Mouse (Mus musculus) forebrain, embryonic 11.5 days (tissue): ENCODE measurements around the gene Olfr1157. TPM values are rescaled to one million over a fixed set of nuclear protein-coding genes. Genes with fewer than 3 reads are reported as not detected.

Experiments used
- ATAC-seq: fragments of 200-750 bp; cut with Nextera tagmentation; replicated peaks from 2 replicates; pipeline ENCODE4 v1.8.0; 2017; ENCODE audit warnings: moderate TSS enrichment; ENCODE audit not compliant: low FRiP score
- DNase-seq: peaks from one replicate; pipeline ENCODE4 v3.0.0-alpha.2; 2017; ENCODE audit warnings: low spot score
- H3K27ac ChIP-seq: fragments of 300-500 bp; sonication (generic); 2 replicates; pipeline ENCODE4 v1.5.1; 2014; ENCODE audit warnings: low read depth, low read length
- H3K27me3 ChIP-seq: fragments of 300-500 bp; sonication (generic); 2 replicates; pipeline ENCODE4 v1.6.1; 2014; ENCODE audit warnings: mild to moderate bottlenecking, low read length, mixed read lengths; ENCODE audit not compliant: control insufficient read depth, insufficient read depth
- H3K36me3 ChIP-seq: fragments of 300-500 bp; sonication (generic); 2 replicates; pipeline ENCODE4 v1.6.1; 2014; ENCODE audit warnings: mild to moderate bottlenecking, low read length, moderate library complexity, mixed read lengths; ENCODE audit not compliant: control insufficient read depth, insufficient read depth
- H3K4me1 ChIP-seq: fragments of 300-500 bp; sonication (generic); replicated peaks from 2 replicates; pipeline ENCODE4 v1.6.1; 2014; ENCODE audit warnings: low read length, mixed read lengths; ENCODE audit not compliant: control insufficient read depth, insufficient read depth
- H3K4me2 ChIP-seq: fragments of 300-500 bp; sonication (generic); 2 replicates; pipeline ENCODE4 v1.6.1; 2014; ENCODE audit warnings: low read depth, mild to moderate bottlenecking, low read length, moderate library complexity, mixed read lengths; ENCODE audit not compliant: severe bottlenecking
- H3K4me3 ChIP-seq: fragments of 300-500 bp; sonication (generic); 2 replicates; pipeline ENCODE4 v1.5.1; 2014; ENCODE audit warnings: low read depth, low read length
- H3K9ac ChIP-seq: fragments of 300-500 bp; sonication (generic); 2 replicates; pipeline ENCODE4 v1.6.1; 2014; ENCODE audit warnings: low read length
- H3K9me3 ChIP-seq: fragments of 300-500 bp; sonication (generic); 2 replicates; pipeline ENCODE4 v1.6.1; 2016; ENCODE audit warnings: low read length, mixed read lengths; ENCODE audit not compliant: control insufficient read depth
- WGBS: fragments of 180-500 bp; shearing (Covaris S2); extraction: QIAGEN DNeasy Blood & Tissue Kit; methylation state at CpG from one replicate; pipeline ENCODE4 v1.1.7; 2014; 5-methylcytosine and 5-hydroxymethylcytosine counted together
- polyA plus RNA-seq: library from polyadenylated mRNA; unstranded; fragments of >200 nt; fragmentation: Nextera tagmentation; extraction: Ambion mirVana; gene quantifications from 2 replicates; pipeline ENCODE4 v1.2.1, GENCODE M21; 2014

Gene Olfr1157
- not detected in 2 replicates for polyA plus RNA-seq

- DNase-seq (no peak), ATAC-seq (no peak)
- Histone ChIP-seq H3K4me2 (no peak within 1 kb of the TSS), H3K9ac (no peak within 1 kb of the TSS), H3K9me3 (no peaks in the 10 kb centered on the region), H3K4me1 (no peaks in the 10 kb centered on the region), H3K27me3 (no peaks in the 10 kb centered on the region), H3K36me3 (no peaks in the 10 kb centered on the region), H3K4me3 (no peak within 1 kb of the TSS), H3K27ac (no peak within 1 kb of the TSS)
- 91% methylated on average over 4 of the region's 4 CpGs for WGBS
These were observed at the start of gene Olfr1157 for GRCm38 (mm10) chr2:87968199-87968598. Gene Olfr1157, minus strand, starts transcription at chr2:87968299.

DNA sequence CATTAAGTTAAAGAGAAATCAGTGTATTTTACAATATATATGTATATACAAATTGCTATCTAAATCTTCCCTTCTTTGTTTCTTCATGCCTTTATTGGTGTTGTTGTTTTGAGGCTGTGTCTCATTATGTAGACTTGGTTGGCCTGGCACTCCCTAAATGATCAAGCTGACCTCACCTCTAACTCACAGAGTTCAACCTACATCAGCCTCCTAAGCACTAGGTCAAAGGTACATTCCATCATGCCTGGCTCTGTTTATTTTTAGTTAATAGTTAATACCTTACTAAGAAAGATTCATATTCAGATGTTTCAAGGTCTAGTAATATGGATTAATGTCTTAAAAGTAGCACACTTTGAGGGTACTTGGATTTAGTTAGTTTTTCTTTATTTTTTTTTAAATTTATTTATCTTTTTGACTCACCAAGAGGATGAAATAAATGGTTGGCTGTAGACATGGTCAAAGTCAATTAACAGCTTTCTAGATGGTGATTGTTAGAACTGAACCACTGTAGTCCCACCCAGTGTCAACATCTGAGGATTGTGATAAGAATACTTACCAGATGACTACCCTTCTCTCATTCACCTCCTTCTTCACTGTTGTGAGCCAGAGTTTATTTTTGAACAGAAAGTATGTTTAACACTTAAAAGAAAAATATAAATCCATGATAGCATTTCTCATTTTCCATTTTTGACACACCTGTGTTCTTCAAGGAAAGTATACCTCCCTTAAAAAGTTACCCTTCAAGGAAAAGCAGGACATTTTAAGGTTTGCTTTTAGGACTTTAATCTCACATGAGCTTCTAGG is 39.6 kb upstream of the Olfr1157 start, which contains the start of gene Olfr1160:
Gene Olfr1160, minus strand, starts transcription at position 754 of the 804 bp plus-strand sequence.
- ATAC-seq, result no peak

DNA sequence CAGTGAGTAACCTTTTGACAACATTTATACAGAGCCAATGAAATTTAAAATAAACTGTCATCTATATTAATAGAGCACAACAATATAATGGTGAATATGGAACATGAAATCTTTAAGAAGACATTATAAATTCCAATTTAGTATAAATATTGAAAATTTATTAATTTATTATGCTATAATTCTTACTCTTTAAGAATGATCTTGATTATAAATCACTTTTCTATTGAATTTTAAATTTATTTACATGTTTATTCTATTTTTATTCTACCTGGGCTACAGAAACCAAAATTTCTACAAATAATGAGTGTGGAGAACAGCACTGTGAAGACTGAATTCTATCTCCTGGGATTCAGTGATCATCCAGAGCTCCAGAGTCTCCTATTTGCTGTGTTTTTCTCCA is 21.7 kb upstream of the Olfr1157 start, which contains the start of gene Olfr1158:
Gene Olfr1158, plus strand, starts transcription at position 301 of the 400 bp plus-strand sequence.
- H3K4me3 ChIP-seq, result no peak within 1 kb of the TSS
- no peaks in the 10 kb centered on the region for H3K27me3 ChIP-seq
- no peaks in the 10 kb centered on the region for H3K4me1 ChIP-seq
- no peak within 1 kb of the TSS for H3K4me2 ChIP-seq
- ATAC-seq, result no peak
- no peaks in the 10 kb centered on the region for H3K9me3 ChIP-seq
- no peak for DNase-seq
- no peak within 1 kb of the TSS for H3K27ac ChIP-seq
- H3K9ac ChIP-seq, result no peak within 1 kb of the TSS
- no peaks in the 10 kb centered on the region for H3K36me3 ChIP-seq

More for the DNA sequence above, 39.6 kb upstream of the Olfr1157 start, which contains the start of gene Olfr1160:
- H3K36me3 ChIP-seq, result no peaks in the 10 kb centered on the region
- H3K9ac ChIP-seq, result no peak within 1 kb of the TSS
- no peak within 1 kb of the TSS for H3K27ac ChIP-seq
- H3K4me1 ChIP-seq, result no peaks in the 10 kb centered on the region
- H3K4me3 ChIP-seq, result no peak within 1 kb of the TSS
- no peak within 1 kb of the TSS for H3K4me2 ChIP-seq
- DNase-seq, result no peak
- no peaks in the 10 kb centered on the region for H3K27me3 ChIP-seq
- H3K9me3 ChIP-seq, result no peaks in the 10 kb centered on the region

DNA sequence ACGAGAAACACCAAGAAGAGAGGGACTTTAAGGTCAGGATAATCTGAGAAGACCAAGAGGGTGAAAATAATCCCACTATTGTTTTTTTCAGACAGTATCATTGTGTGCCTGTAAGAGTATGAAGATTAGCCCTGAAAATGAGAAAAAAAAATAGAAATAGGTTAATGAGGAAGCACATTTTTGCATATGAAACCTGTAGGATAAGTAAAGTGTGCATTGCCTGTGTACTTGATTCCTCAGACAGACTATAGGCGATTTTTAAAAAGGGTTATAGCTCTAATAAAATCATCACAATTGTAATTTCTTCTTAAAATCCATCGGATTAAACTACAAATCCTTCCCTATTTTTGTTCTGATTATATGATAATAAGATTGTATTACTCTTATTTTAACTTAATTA is 6.5 kb upstream of the Olfr1157 start, which contains the start of gene Olfr74:
Gene Olfr74, minus strand, starts transcription at position 101 of the 400 bp plus-strand sequence.
- Histone ChIP-seq H3K36me3 (no peaks in the 10 kb centered on the region), H3K27me3 (no peaks in the 10 kb centered on the region), H3K9ac (no peak within 1 kb of the TSS), H3K4me1 (no peaks in the 10 kb centered on the region), H3K4me3 (no peak within 1 kb of the TSS), H3K9me3 (no peaks in the 10 kb centered on the region), H3K27ac (no peak within 1 kb of the TSS), H3K4me2 (no peak within 1 kb of the TSS)
- no peak for DNase-seq
- no peak for ATAC-seq
- 74% methylated on average over 3 of the region's 3 CpGs for WGBS

DNA sequence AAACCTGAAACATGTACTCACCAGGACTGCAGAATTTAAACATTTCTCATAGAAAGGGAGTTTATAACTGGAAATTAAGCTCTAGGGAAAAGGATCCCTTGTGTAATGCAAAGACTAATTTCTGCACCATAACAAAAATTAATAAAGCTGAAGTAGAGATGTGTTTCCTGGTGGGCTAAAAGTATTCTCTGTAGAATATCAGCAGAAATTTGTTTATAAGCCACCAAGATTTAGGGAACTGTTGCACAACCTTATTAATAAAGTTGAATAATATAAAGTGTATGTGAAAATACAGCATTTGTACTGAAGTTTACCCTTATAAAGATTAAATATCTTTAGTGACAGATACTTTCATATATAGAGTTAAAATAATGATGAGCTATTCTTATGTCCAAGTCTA is 15.1 kb downstream of the Olfr1157 start, which contains the start of gene Olfr1156:
Gene Olfr1156, minus strand, starts transcription at position 101 of the 400 bp plus-strand sequence.
- Histone ChIP-seq H3K4me3 (no peak within 1 kb of the TSS), H3K4me1 (no peaks in the 10 kb centered on the region), H3K36me3 (no peaks in the 10 kb centered on the region), H3K4me2 (no peak within 1 kb of the TSS), H3K9ac (no peak within 1 kb of the TSS), H3K27me3 (no peaks in the 10 kb centered on the region), H3K27ac (no peak within 1 kb of the TSS), H3K9me3 (no peaks in the 10 kb centered on the region)
- ATAC-seq (no peak), DNase-seq (no peak)

DNA sequence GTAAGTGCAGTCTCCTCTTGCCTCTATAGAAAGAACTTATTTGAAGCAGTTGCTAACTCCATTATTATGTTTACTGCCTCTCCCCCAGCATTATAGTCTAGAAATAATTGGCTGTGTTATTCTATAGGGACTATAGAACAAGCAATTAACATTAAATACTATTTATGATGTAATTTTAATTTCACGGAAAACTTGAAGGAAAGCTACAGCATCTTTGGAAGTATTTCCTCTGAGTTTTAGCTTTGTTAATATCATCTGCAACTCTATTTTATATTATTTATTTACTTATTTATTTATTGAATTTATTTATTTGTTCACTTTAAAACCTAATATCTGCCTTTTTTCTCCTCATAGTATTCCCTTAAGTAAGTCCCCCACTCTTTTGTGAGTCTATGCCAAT is 23.1 kb downstream of the Olfr1157 start, which contains the start of gene Olfr1155:
Gene Olfr1155, minus strand, starts transcription at position 101 of the 400 bp plus-strand sequence.
- Histone ChIP-seq H3K4me3 (no peak within 1 kb of the TSS), H3K36me3 (no peaks in the 10 kb centered on the region), H3K9me3 (no peaks in the 10 kb centered on the region), H3K4me1 (no peaks in the 10 kb centered on the region), H3K9ac (no peak within 1 kb of the TSS), H3K4me2 (no peak within 1 kb of the TSS), H3K27ac (no peak within 1 kb of the TSS), H3K27me3 (no peaks in the 10 kb centered on the region)
- 93% methylated on average over 1 of the region's 1 CpGs for WGBS
- ATAC-seq (no peak), DNase-seq (no peak)

Other genes starting within 250 kb of the Olfr1157 start
- gene Olfr1138, start 228.3 kb downstream of the Olfr1157 start, polyA plus RNA-seq, result not detected in 2 replicates
- gene Olfr1140, start 224.5 kb downstream of the Olfr1157 start, polyA plus RNA-seq, result not detected in 2 replicates
- not detected in 2 replicates for gene Olfr1141, start 214.3 kb downstream of the Olfr1157 start, polyA plus RNA-seq
- gene Olfr152, start 188.8 kb downstream of the Olfr1157 start, polyA plus RNA-seq, result not detected in 2 replicates
- gene Olfr1143, start 167.7 kb downstream of the Olfr1157 start, polyA plus RNA-seq, result not detected in 2 replicates
- not detected in 2 replicates for gene Olfr1145, start 158.5 kb downstream of the Olfr1157 start, polyA plus RNA-seq
- gene Olfr1148, start 137.8 kb downstream of the Olfr1157 start, polyA plus RNA-seq, result not detected in 2 replicates
- not detected in 2 replicates for gene Olfr1150-ps1, start 124.3 kb downstream of the Olfr1157 start, polyA plus RNA-seq
- gene Olfr1151, start 112.4 kb downstream of the Olfr1157 start, polyA plus RNA-seq, result not detected in 2 replicates
- gene Olfr1152, start 101.8 kb downstream of the Olfr1157 start, polyA plus RNA-seq, result 0.03 TPM in 1 of 2 replicates, not detected in the other
- not detected in 2 replicates for gene Olfr1153, start 73.3 kb downstream of the Olfr1157 start, polyA plus RNA-seq
- not detected in 2 replicates for gene Olfr1154, start 63.1 kb downstream of the Olfr1157 start, polyA plus RNA-seq
- gene Olfr1155, start 23.2 kb downstream of the Olfr1157 start, polyA plus RNA-seq, result not detected in 2 replicates
- gene Olfr1156, start 15.2 kb downstream of the Olfr1157 start, polyA plus RNA-seq, result not detected in 2 replicates
- not detected in 2 replicates for gene Olfr74, start 6.4 kb upstream of the Olfr1157 start, polyA plus RNA-seq
- gene Olfr1158, start 21.8 kb upstream of the Olfr1157 start, polyA plus RNA-seq, result not detected in 2 replicates
- gene Olfr1160, start 40.0 kb upstream of the Olfr1157 start, polyA plus RNA-seq, result not detected in 2 replicates
- gene Olfr1161, start 54.5 kb upstream of the Olfr1157 start, polyA plus RNA-seq, result not detected in 2 replicates
- gene Olfr73, start 69.4 kb upstream of the Olfr1157 start, polyA plus RNA-seq, result not detected in 2 replicates
- not detected in 2 replicates for gene Olfr1162, start 82.8 kb upstream of the Olfr1157 start, polyA plus RNA-seq
- gene Olfr1163, start 103.5 kb upstream of the Olfr1157 start, polyA plus RNA-seq, result not detected in 2 replicates
- not detected in 2 replicates for gene Olfr1164, start 125.7 kb upstream of the Olfr1157 start, polyA plus RNA-seq
- not detected in 2 replicates for gene Olfr1166, start 160.0 kb upstream of the Olfr1157 start, polyA plus RNA-seq
- gene Olfr1167, start 186.9 kb upstream of the Olfr1157 start, polyA plus RNA-seq, result not detected in 2 replicates
- gene Olfr1168, start 213.6 kb upstream of the Olfr1157 start, polyA plus RNA-seq, result not detected in 2 replicates